Mouse (Mus musculus) hindbrain, embryonic 16.5 days (tissue): ENCODE data around the gene Atg7. TPM values are rescaled to one million over a fixed set of nuclear protein-coding genes. Genes with fewer than 3 reads are reported as not detected.

Experiments used
- ATAC-seq: fragments of 200-750 bp; cut with Nextera tagmentation; 2 replicates; pipeline ENCODE4 v1.8.0; 2017; ENCODE audit warnings: moderate TSS enrichment, moderate library complexity
- H3K27ac ChIP-seq: fragments of 300-500 bp; sonication (generic); 2 replicates; pipeline ENCODE4 v1.5.1; 2014; ENCODE audit warnings: low read depth, mild to moderate bottlenecking, control low read depth, low read length, moderate library complexity
- H3K27me3 ChIP-seq: fragments of 300-500 bp; sonication (generic); replicated peaks from 2 replicates; pipeline ENCODE4 v1.6.1; 2014; ENCODE audit warnings: low read length; ENCODE audit not compliant: control insufficient read depth, insufficient read depth
- H3K36me3 ChIP-seq: fragments of 300-500 bp; sonication (generic); 2 replicates; pipeline ENCODE4 v1.6.1; 2014; ENCODE audit warnings: mild to moderate bottlenecking, low read length, moderate library complexity, mixed read lengths; ENCODE audit not compliant: control insufficient read depth, insufficient read depth
- H3K4me1 ChIP-seq: fragments of 300-500 bp; sonication (generic); 2 replicates; pipeline ENCODE4 v1.6.1; 2014; ENCODE audit warnings: low read depth, low read length; ENCODE audit not compliant: control insufficient read depth, insufficient read depth
- H3K4me2 ChIP-seq: fragments of 300-500 bp; sonication (generic); 2 replicates; pipeline ENCODE4 v1.6.1; 2014; ENCODE audit warnings: mild to moderate bottlenecking, low read length, control low read depth, moderate library complexity
- H3K4me3 ChIP-seq: fragments of 300-500 bp; sonication (generic); 2 replicates; pipeline ENCODE4 v1.5.1; 2014; ENCODE audit warnings: mild to moderate bottlenecking, low read length, control low read depth, moderate library complexity
- H3K9ac ChIP-seq: fragments of 300-500 bp; sonication (generic); 2 replicates; pipeline ENCODE4 v1.6.1; 2014; ENCODE audit warnings: low read depth, mild to moderate bottlenecking, control low read depth, low read length, moderate library complexity
- H3K9me3 ChIP-seq: fragments of 300-500 bp; sonication (generic); 2 replicates; pipeline ENCODE4 v1.6.1; 2014; ENCODE audit warnings: mild to moderate bottlenecking, low read length, moderate library complexity; ENCODE audit not compliant: control insufficient read depth
- WGBS: fragments of 180-500 bp; shearing (Covaris S2); extraction: QIAGEN DNeasy Blood & Tissue Kit; methylation state at CpG from one replicate; pipeline ENCODE4 v1.1.7; 2014; 5-methylcytosine and 5-hydroxymethylcytosine counted together
- polyA plus RNA-seq: library from polyadenylated mRNA; unstranded; fragments of >200 nt; fragmentation: Nextera tagmentation; extraction: Ambion mirVana; gene quantifications from 2 replicates; pipeline ENCODE4 v1.2.1, GENCODE M21; 2015

The Atg7 gene
- polyA plus RNA-seq, 1 experiment from 2014 or later = 18.0 TPM

- H3K9me3 ChIP-seq = no peaks in the 10 kb centered on the region
- ATAC-seq = no peak
- H3K4me3 ChIP-seq = no peak overlapping the region
- H3K27me3 ChIP-seq = no peaks in the 10 kb centered on the region
- whole genome bisulfite sequencing = 89% methylated on average over 6 of the region's 6 CpGs
- no peak overlapping the region for H3K27ac ChIP-seq
- H3K4me1 ChIP-seq = no peaks in the 10 kb centered on the region
- H3K36me3 ChIP-seq = no peaks in the 10 kb centered on the region
- H3K9ac ChIP-seq = no peak overlapping the region
- no peak overlapping the region for H3K4me2 ChIP-seq
These were observed 123.4 kb downstream of the Atg7 start for GRCm38 (mm10) chr6:114766314-114766713.

- Histone ChIP-seq H3K27me3 (no peaks in the 10 kb centered on the region), H3K4me3 (no peak overlapping the region), H3K36me3 (no peaks in the 10 kb centered on the region), H3K4me1 (no peaks in the 10 kb centered on the region), H3K9me3 (no peaks in the 10 kb centered on the region), H3K27ac (no peak overlapping the region), H3K9ac (no peak overlapping the region), H3K4me2 (no peak overlapping the region)
- ATAC-seq = no peak
- 78% methylated on average over 2 of the region's 2 CpGs for WGBS
These were observed 124.8 kb downstream of the Atg7 start for GRCm38 (mm10) chr6:114767710-114768109.

- no peaks in the 10 kb centered on the region for H3K9me3 ChIP-seq
- WGBS = 89% methylated on average over 2 of the region's 2 CpGs
- H3K9ac ChIP-seq = no peak overlapping the region
- no peak overlapping the region for H3K4me3 ChIP-seq
- H3K27me3 ChIP-seq = no peaks in the 10 kb centered on the region
- no peaks in the 10 kb centered on the region for H3K36me3 ChIP-seq
- no peak overlapping the region for H3K27ac ChIP-seq
- no peak for ATAC-seq
- no peaks in the 10 kb centered on the region for H3K4me1 ChIP-seq
- H3K4me2 ChIP-seq = no peak overlapping the region
These were observed 127.4 kb downstream of the Atg7 start for GRCm38 (mm10) chr6:114770337-114770736.

- ATAC-seq = no peak
- Histone ChIP-seq H3K27me3 (no peaks in the 10 kb centered on the region), H3K36me3 (no peaks in the 10 kb centered on the region), H3K4me2 (no peak overlapping the region), H3K9ac (no peak overlapping the region), H3K4me1 (no peaks in the 10 kb centered on the region), H3K4me3 (no peak overlapping the region), H3K9me3 (no peaks in the 10 kb centered on the region), H3K27ac (no peak overlapping the region)
- WGBS = 83% methylated on average over 4 of the region's 4 CpGs
These were observed 128.6 kb downstream of the Atg7 start for GRCm38 (mm10) chr6:114771502-114771901.

- no peak overlapping the region for H3K4me3 ChIP-seq
- H3K27me3 ChIP-seq = no peaks in the 10 kb centered on the region
These were observed 132.3 kb downstream of the Atg7 start for GRCm38 (mm10) chr6:114775210-114775609.

GRCm38 (mm10) chr6:114777872-114778271 is 135.0 kb downstream of the Atg7 start:
- H3K4me1 ChIP-seq = peaks cover 6% of the 10 kb centered on the region
- H3K9ac ChIP-seq = no peak overlapping the region
- no peak overlapping the region for H3K4me2 ChIP-seq
- WGBS = 23% methylated on average over 4 of the region's 4 CpGs
- ATAC-seq = no peak
- no peak overlapping the region for H3K4me3 ChIP-seq
- no peak overlapping the region for H3K27ac ChIP-seq
- H3K27me3 ChIP-seq = no peaks in the 10 kb centered on the region
- no peaks in the 10 kb centered on the region for H3K9me3 ChIP-seq
- H3K36me3 ChIP-seq = no peaks in the 10 kb centered on the region

More at GRCm38 (mm10) chr6:114775210-114775609, 132.3 kb downstream of the Atg7 start:
- no peaks in the 10 kb centered on the region for H3K9me3 ChIP-seq
- no peaks in the 10 kb centered on the region for H3K36me3 ChIP-seq
- no peak overlapping the region for H3K9ac ChIP-seq
- H3K4me1 ChIP-seq = no peaks in the 10 kb centered on the region; the same call in none of the 2 replicates
- H3K27ac ChIP-seq = no peak overlapping the region
- ATAC-seq = no peak
- 93% methylated on average over 5 of the region's 5 CpGs for WGBS
- H3K4me2 ChIP-seq = no peak overlapping the region

- Histone ChIP-seq H3K27me3 (no peaks in the 10 kb centered on the region), H3K9ac (no peak overlapping the region), H3K9me3 (no peaks in the 10 kb centered on the region), H3K4me3 (no peak overlapping the region), H3K4me1 (peaks cover 6% of the 10 kb centered on the region), H3K36me3 (no peaks in the 10 kb centered on the region), H3K4me2 (no peak overlapping the region), H3K27ac (no peak overlapping the region)
- WGBS = 22% methylated on average over 8 of the region's 8 CpGs
- ATAC-seq = no peak
These were observed 135.8 kb downstream of the Atg7 start for GRCm38 (mm10) chr6:114778650-114779049.

- H3K9ac ChIP-seq = no peak overlapping the region
- peaks cover 6% of the 10 kb centered on the region for H3K4me1 ChIP-seq
- no peaks in the 10 kb centered on the region for H3K27me3 ChIP-seq
- no peak overlapping the region for H3K27ac ChIP-seq
- WGBS = 83% methylated on average over 2 of the region's 2 CpGs
- H3K9me3 ChIP-seq = no peaks in the 10 kb centered on the region
- no peak overlapping the region for H3K4me2 ChIP-seq
- ATAC-seq = no peak
- H3K4me3 ChIP-seq = no peak overlapping the region
- H3K36me3 ChIP-seq = no peaks in the 10 kb centered on the region
These were observed 137.7 kb downstream of the Atg7 start for GRCm38 (mm10) chr6:114780583-114780982.

- 36% methylated on average over 11 of the region's 11 CpGs for WGBS
These were observed 138.7 kb downstream of the Atg7 start for GRCm38 (mm10) chr6:114781415-114782240.

More at GRCm38 (mm10) chr6:114781415-114782240, 138.7 kb downstream of the Atg7 start:
- Histone ChIP-seq H3K9ac (no peak overlapping the region), H3K4me2 (no peak overlapping the region), H3K9me3 (no peaks in the 10 kb centered on the region), H3K36me3 (no peaks in the 10 kb centered on the region), H3K27ac (no peak overlapping the region), H3K4me3 (no peak overlapping the region), H3K27me3 (no peaks in the 10 kb centered on the region), H3K4me1 (peaks cover 6% of the 10 kb centered on the region)
- ATAC-seq = peak; percentile 76
